Comparison of ENCODE assay signal across 20 mouse cellular contexts in the genomic region with DNA sequence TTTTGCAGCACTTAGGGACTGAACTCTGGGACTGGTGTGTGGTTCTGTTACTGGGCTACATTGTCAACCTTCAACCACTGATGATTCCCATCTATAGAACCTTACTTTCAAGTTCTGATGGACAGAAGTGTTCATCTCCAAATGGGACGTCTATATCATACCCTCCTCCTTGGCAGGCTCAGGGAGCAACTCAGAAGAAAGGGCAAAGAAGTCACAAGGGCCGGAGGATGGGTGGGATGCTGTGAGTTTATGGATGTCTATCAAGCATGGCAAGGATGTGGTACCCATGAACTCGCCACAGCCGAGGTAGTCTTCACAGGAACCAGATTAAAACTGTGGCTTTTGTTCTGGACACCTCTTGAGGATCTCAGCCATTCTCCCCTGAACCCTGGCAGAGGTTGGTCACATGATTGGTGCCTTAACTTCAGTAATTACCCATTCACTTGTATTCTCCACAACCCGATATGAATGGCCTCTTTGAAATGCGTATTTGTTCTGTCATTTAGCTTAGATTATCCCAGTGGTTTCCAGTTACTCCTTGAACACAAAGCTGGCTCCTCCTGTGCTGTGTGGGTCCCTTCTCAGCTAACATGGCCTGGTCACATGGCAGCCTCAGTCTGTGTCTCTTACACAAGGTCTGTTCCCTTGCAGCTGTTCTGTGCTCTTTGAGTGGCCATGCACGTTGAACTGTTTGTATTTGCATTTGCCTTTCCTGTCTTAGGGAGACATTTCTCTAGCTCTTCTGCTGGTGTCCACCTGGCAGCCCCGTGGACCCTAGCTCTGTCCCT. TPM values are rescaled to one million over a fixed set of nuclear protein-coding genes. Genes with fewer than 3 reads are reported as not detected.
"Had no signal": no experiment of that assay in that cellular context is flagged by ENCODE, and none has a peak within 500 bp of the region (broad histone marks: within the 10 kb centered on the region; RNA-seq: fewer than 3 reads in every experiment).

No protein-coding gene starts in this region.

- H3K9me3 ChIP-seq: limb, embryonic 12.5 days; liver, embryonic 13.5 days; lung, embryonic 15.5 days; megakaryocyte, embryonic 14.5 days; midbrain, embryonic 15.5 days; neural tube, embryonic 12.5 days had no signal

- H3K4me2 ChIP-seq: limb, embryonic 12.5 days; liver, embryonic 13.5 days; lung, embryonic 15.5 days; midbrain, embryonic 15.5 days; neural tube, embryonic 12.5 days had no signal

- H3K9ac ChIP-seq: limb, embryonic 12.5 days; liver, embryonic 13.5 days; liver, postnatal 0 days; lung, embryonic 15.5 days; midbrain, embryonic 15.5 days; neural tube, embryonic 12.5 days had no signal

- H3K36me3 ChIP-seq: limb, embryonic 12.5 days; liver, embryonic 13.5 days; lung, embryonic 15.5 days; midbrain, embryonic 15.5 days; neural tube, embryonic 12.5 days had no signal

- H3K27ac ChIP-seq: kidney, postnatal 0 days; limb, embryonic 12.5 days; liver, embryonic 13.5 days; lung, embryonic 15.5 days; macrophage; midbrain, embryonic 15.5 days; neural tube, embryonic 12.5 days had no signal

- ATAC-seq: intestine, postnatal 0 days; liver, postnatal 0 days; midbrain, embryonic 15.5 days had no signal

- H3K4me3 ChIP-seq: limb, embryonic 12.5 days; liver, embryonic 13.5 days; lung, embryonic 15.5 days; megakaryocyte, embryonic 14.5 days; midbrain, embryonic 15.5 days; neural tube, embryonic 12.5 days had no signal

- H3K27me3 ChIP-seq: liver, embryonic 13.5 days; lung, embryonic 15.5 days; neural tube, embryonic 12.5 days had no signal

- DNase-seq: kidney, adult 9 months; kidney, postnatal 36 days; layer of hippocampus, adult 9-11 months; layer of hippocampus, postnatal 36 days; liver; liver, embryonic 13.5 days; liver, postnatal 0 days; lung, postnatal 14 days; right cerebral cortex, adult 18-20 months; right cerebral cortex, postnatal 25 days; thymus, postnatal 36 days had no signal

- H3K4me1 ChIP-seq: limb, embryonic 12.5 days; liver, embryonic 13.5 days; lung, embryonic 15.5 days had no signal

RNA-seq across cellular contexts. Expression of gene 1700010I14Rik, which starts 47.6 kb away (rescaled TPM):
- polyA plus RNA-seq: small intestine, adult 2 months had no signal
